Mouse (Mus musculus): ENCODE measurements around the gene Ripor3. TPM values are rescaled to one million over a fixed set of nuclear protein-coding genes. Genes with fewer than 3 reads are reported as not detected.

Ripor3 gene
- total and polyA plus RNA-seq, 2 experiments from 2014 or later: 0.45 to 1.0 TPM

- Histone ChIP-seq H3K9ac (replicated peaks; ENCODE audit: low read length) (no peak overlapping the region), H3K27me3 (ENCODE audit: insufficient read depth, low read length) (no peaks in the 10 kb centered on the region), H3K4me3 (ENCODE audit: low read length) (no peak overlapping the region), H3K4me1 (ENCODE audit: insufficient read depth, low read length) (no peaks in the 10 kb centered on the region), H3K27ac (no peak overlapping the region), H3K9me3 (ENCODE audit: low read length) (no peaks in the 10 kb centered on the region), H3K4me2 (ENCODE audit: low read depth, low read length) (no peak overlapping the region), H3K36me3 (ENCODE audit: insufficient read depth, low read length) (peaks cover 11% of the 10 kb centered on the region; the same call in 1 of the 2 replicates)
- DNase-seq (ENCODE audit: low spot score): no peak
- peak; percentile 49 for TF ChIP-seq CTCF (IDR thresholded peaks at IDR 0.05; ENCODE audit: low read depth)
- WGBS: 54% methylated on average over 9 of the region's 9 CpGs
- ATAC-seq: no peak
Measured at GRCm38 (mm10) chr2:167982646-167983045, 27.8 kb downstream of the Ripor3 start.

DNA sequence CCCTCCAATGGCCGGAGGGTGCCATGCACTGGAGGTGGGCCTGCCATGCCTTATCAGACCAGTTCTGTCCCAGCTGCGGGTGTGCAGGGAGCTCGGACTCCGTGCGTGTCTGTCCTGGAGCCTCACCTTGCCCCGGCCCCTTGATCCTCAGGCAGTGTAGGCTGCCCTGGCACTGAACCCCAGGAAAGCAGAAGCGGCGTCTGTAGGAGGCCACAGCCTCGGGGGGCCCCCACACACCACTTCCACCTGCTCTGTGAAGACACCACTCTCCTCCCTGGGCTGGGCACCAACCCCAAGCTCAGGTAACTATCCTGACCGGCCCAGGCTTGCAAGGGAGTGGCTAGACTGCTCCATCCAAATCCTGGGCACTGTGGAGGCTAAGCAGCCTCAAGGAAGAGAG is 30.0 kb downstream of the Ripor3 start:
- DNase-seq (ENCODE audit: low spot score) (no peak), ATAC-seq (no peak)
- no peak overlapping the region for H3K9ac ChIP-seq (replicated peaks; ENCODE audit: low read length)
- H3K4me2 ChIP-seq (ENCODE audit: low read depth, low read length): no peak overlapping the region
- TF ChIP-seq CTCF (IDR thresholded peaks at IDR 0.05; ENCODE audit: low read depth): no peak
- H3K4me3 ChIP-seq (ENCODE audit: low read length): no peak overlapping the region
- no peak overlapping the region for H3K27ac ChIP-seq
- WGBS: 88% methylated on average over 10 of the region's 10 CpGs
- peaks cover 31% of the 10 kb centered on the region for H3K36me3 ChIP-seq (ENCODE audit: insufficient read depth, low read length)
- H3K4me1 ChIP-seq (ENCODE audit: insufficient read depth, low read length): no peaks in the 10 kb centered on the region
- no peaks in the 10 kb centered on the region for H3K9me3 ChIP-seq (ENCODE audit: low read length)
- no peaks in the 10 kb centered on the region for H3K27me3 ChIP-seq (ENCODE audit: insufficient read depth, low read length)

GRCm38 (mm10) chr2:167978271-167978670 is 32.1 kb downstream of the Ripor3 start:
- Histone ChIP-seq H3K27ac (no peak overlapping the region), H3K4me3 (ENCODE audit: low read length) (no peak overlapping the region), H3K4me1 (ENCODE audit: insufficient read depth, low read length) (no peaks in the 10 kb centered on the region), H3K9me3 (ENCODE audit: low read length) (no peaks in the 10 kb centered on the region), H3K36me3 (ENCODE audit: insufficient read depth, low read length) (peaks cover 52% of the 10 kb centered on the region), H3K27me3 (ENCODE audit: insufficient read depth, low read length) (no peaks in the 10 kb centered on the region), H3K9ac (replicated peaks; ENCODE audit: low read length) (no peak overlapping the region), H3K4me2 (ENCODE audit: low read depth, low read length) (no peak overlapping the region)
- no peak for DNase-seq (ENCODE audit: low spot score)
- no peak for ATAC-seq
- WGBS: 91% methylated on average over 10 of the region's 10 CpGs
- TF ChIP-seq CTCF (IDR thresholded peaks at IDR 0.05; ENCODE audit: low read depth): no peak

DNA sequence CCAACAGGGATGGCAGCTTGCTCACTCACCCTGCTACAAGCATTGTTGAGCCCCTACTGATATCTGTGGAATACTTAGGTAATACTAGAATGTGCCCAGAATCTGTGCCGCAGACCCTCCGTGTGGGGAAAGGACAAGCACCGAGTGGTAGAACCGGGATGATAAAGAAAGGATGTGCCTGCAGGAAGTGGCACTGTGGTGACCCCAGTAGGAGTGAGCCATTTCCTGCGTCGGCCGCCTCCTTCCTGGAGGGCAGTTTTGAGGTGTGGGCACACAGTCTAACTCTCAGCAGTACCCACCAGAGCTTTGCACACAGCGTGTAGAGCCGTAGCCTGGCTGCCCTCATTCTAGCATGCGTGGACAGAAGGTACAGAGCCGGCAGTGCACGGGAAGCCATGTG is 34.7 kb downstream of the Ripor3 start:
- H3K9me3 ChIP-seq (ENCODE audit: low read length): no peaks in the 10 kb centered on the region
- 86% methylated on average over 12 of the region's 12 CpGs for WGBS
- ATAC-seq (no peak), DNase-seq (ENCODE audit: low spot score) (no peak)
- no peaks in the 10 kb centered on the region for H3K4me1 ChIP-seq (ENCODE audit: insufficient read depth, low read length)
- H3K27me3 ChIP-seq (ENCODE audit: insufficient read depth, low read length): no peaks in the 10 kb centered on the region
- peaks cover 69% of the 10 kb centered on the region for H3K36me3 ChIP-seq (ENCODE audit: insufficient read depth, low read length)
- H3K4me2 ChIP-seq (ENCODE audit: low read depth, low read length): no peak overlapping the region
- no peak for TF ChIP-seq CTCF (IDR thresholded peaks at IDR 0.05; ENCODE audit: low read depth)
- H3K4me3 ChIP-seq (ENCODE audit: low read length): no peak overlapping the region
- no peak overlapping the region for H3K9ac ChIP-seq (replicated peaks; ENCODE audit: low read length)
- no peak overlapping the region for H3K27ac ChIP-seq

- no peak for TF ChIP-seq CTCF (IDR thresholded peaks at IDR 0.05; ENCODE audit: low read depth)
Measured at GRCm38 (mm10) chr2:167972809-167973208, 37.6 kb downstream of the Ripor3 start.

DNA sequence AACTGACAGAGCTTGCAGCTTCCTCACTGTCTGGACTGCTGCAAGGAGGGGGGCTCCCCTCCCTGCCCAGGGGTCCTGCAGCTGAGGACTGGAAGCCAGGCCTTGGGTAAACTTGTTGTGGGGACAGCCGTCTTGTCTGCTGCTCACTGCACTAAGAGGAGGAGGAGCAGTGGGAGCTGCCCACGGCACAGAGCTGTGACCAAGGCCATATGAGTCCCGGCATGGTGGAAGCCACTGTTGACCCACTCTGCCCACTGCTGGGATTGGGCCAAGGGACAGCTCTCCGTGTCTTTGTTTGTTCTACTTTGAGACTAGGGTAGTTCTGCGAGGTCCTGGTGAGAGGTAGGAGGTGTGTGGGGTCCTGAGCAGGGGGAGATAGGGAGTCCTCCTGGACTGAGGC is 38.3 kb downstream of the Ripor3 start:
- Histone ChIP-seq H3K27ac (no peak overlapping the region), H3K36me3 (ENCODE audit: insufficient read depth, low read length) (peaks cover 57% of the 10 kb centered on the region), H3K4me2 (ENCODE audit: low read depth, low read length) (no peak overlapping the region), H3K9me3 (ENCODE audit: low read length) (no peaks in the 10 kb centered on the region), H3K27me3 (ENCODE audit: insufficient read depth, low read length) (no peaks in the 10 kb centered on the region), H3K9ac (replicated peaks; ENCODE audit: low read length) (no peak overlapping the region), H3K4me1 (ENCODE audit: insufficient read depth, low read length) (no peaks in the 10 kb centered on the region), H3K4me3 (ENCODE audit: low read length) (no peak overlapping the region)
- no peak for TF ChIP-seq CTCF (IDR thresholded peaks at IDR 0.05; ENCODE audit: low read depth)
- ATAC-seq (no peak), DNase-seq (ENCODE audit: low spot score) (no peak)
- WGBS: 71% methylated on average over 5 of the region's 5 CpGs

More at GRCm38 (mm10) chr2:167972809-167973208, 37.6 kb downstream of the Ripor3 start:
- Histone ChIP-seq H3K27ac (no peak overlapping the region), H3K36me3 (ENCODE audit: insufficient read depth, low read length) (peaks cover 60% of the 10 kb centered on the region), H3K4me2 (ENCODE audit: low read depth, low read length) (no peak overlapping the region), H3K9ac (replicated peaks; ENCODE audit: low read length) (no peak overlapping the region), H3K4me1 (ENCODE audit: insufficient read depth, low read length) (no peaks in the 10 kb centered on the region), H3K4me3 (ENCODE audit: low read length) (no peak overlapping the region), H3K27me3 (ENCODE audit: insufficient read depth, low read length) (no peaks in the 10 kb centered on the region), H3K9me3 (ENCODE audit: low read length) (no peaks in the 10 kb centered on the region)
- no peak for ATAC-seq
- no peak for DNase-seq (ENCODE audit: low spot score)
- 38% methylated on average over 1 of the region's 1 CpGs for WGBS

DNA sequence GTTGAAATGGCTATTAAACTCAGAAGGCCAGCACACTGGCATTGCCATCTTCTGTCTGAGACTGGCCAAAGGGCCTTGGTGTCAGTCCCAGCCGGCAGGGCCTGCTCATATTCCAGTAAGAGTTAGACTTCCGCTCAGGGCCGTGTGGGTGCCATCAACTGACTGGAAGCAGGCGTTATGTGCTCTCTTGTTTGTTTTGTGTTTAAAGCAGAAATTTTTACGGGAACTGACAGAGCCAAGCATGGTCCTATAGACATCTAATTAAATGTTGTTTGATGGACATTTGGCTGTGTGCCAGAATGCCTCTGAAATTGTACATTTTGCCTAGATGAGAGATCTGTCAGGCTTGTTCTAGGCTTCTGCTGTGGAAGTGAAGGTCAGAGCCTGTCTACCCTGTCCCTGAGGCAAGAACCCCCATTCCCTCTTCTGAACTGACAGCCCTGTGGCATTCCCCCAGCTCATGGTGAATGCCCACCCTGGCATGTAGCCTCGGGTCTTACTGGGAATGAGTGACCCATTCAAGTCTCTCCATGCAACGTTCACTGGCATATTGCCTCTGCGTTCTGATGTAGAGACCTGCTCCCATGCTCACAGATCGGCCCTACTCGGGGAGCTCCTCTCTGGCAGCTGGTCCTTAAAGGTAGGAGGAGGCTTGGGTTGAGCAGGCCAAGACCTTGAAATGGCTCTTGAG is 40.4 kb downstream of the Ripor3 start:
- H3K27me3 ChIP-seq (ENCODE audit: insufficient read depth, low read length): no peaks in the 10 kb centered on the region
- no peaks in the 10 kb centered on the region for H3K4me1 ChIP-seq (ENCODE audit: insufficient read depth, low read length)
- H3K4me3 ChIP-seq (ENCODE audit: low read length): no peak overlapping the region
- H3K27ac ChIP-seq: no peak overlapping the region
- no peaks in the 10 kb centered on the region for H3K9me3 ChIP-seq (ENCODE audit: low read length)
- H3K4me2 ChIP-seq (ENCODE audit: low read depth, low read length): no peak overlapping the region
- ATAC-seq: no peak
- WGBS: 41% methylated on average over 10 of the region's 10 CpGs
- no peak for TF ChIP-seq CTCF (IDR thresholded peaks at IDR 0.05; ENCODE audit: low read depth)
- H3K9ac ChIP-seq (replicated peaks; ENCODE audit: low read length): no peak overlapping the region
- peak; percentile 62 for DNase-seq (ENCODE audit: low spot score)
- H3K36me3 ChIP-seq (ENCODE audit: insufficient read depth, low read length): peaks cover 58% of the 10 kb centered on the region
